Mouse (Mus musculus) limb, embryonic 13.5 days (tissue): ENCODE data around the gene Arap1. TPM values are rescaled to one million over a fixed set of nuclear protein-coding genes. Genes with fewer than 3 reads are reported as not detected.

Experiments used
- ATAC-seq: fragments of 200-750 bp; cut with Nextera tagmentation; 2 replicates; pipeline ENCODE4 v1.8.0; 2017; ENCODE audit warnings: low read depth, moderate number of reproducible peaks, moderate TSS enrichment; ENCODE audit not compliant: low FRiP score
- H3K27ac ChIP-seq: fragments of 300-500 bp; sonication (generic); 2 replicates; pipeline ENCODE4 v1.5.1; 2015; ENCODE audit warnings: inconsistent platforms, mild to moderate bottlenecking, moderate library complexity
- H3K27me3 ChIP-seq: fragments of 300-500 bp; sonication (generic); 2 replicates; pipeline ENCODE4 v1.6.1; 2015; ENCODE audit warnings: mild to moderate bottlenecking, inconsistent platforms
- H3K36me3 ChIP-seq: fragments of 300-500 bp; sonication (generic); 2 replicates; pipeline ENCODE4 v1.6.1; 2015; ENCODE audit warnings: inconsistent platforms, mild to moderate bottlenecking, moderate library complexity
- H3K4me1 ChIP-seq: fragments of 300-500 bp; sonication (generic); 2 replicates; pipeline ENCODE4 v1.6.1; 2015; ENCODE audit warnings: inconsistent platforms
- H3K4me2 ChIP-seq: fragments of 300-500 bp; sonication (generic); replicated peaks from 2 replicates; pipeline ENCODE4 v1.6.1; 2015; ENCODE audit warnings: inconsistent platforms, mild to moderate bottlenecking, moderate library complexity
- H3K4me3 ChIP-seq: fragments of 300-500 bp; sonication (generic); 2 replicates; pipeline ENCODE4 v1.5.1; 2015; ENCODE audit warnings: moderate library complexity, mild to moderate bottlenecking, inconsistent platforms
- H3K9ac ChIP-seq: fragments of 300-500 bp; sonication (generic); 2 replicates; pipeline ENCODE4 v1.6.1; 2015; ENCODE audit warnings: mild to moderate bottlenecking, inconsistent platforms
- H3K9me3 ChIP-seq: fragments of 300-500 bp; sonication (generic); 2 replicates; pipeline ENCODE4 v1.6.1; 2016; ENCODE audit warnings: inconsistent platforms
- WGBS: fragments of 180-500 bp; shearing (Covaris S2); methylation state at CpG from one replicate; pipeline ENCODE4 v1.1.7; 2015; 5-methylcytosine and 5-hydroxymethylcytosine counted together
- polyA plus RNA-seq: library from polyadenylated mRNA; unstranded; fragments of >200 nt; fragmentation: Nextera tagmentation; extraction: Ambion mirVana; gene quantifications from 2 replicates; pipeline ENCODE4 v1.2.1, GENCODE M21; 2015

The Arap1 gene
- polyA plus RNA-seq, 1 experiment from 2014 or later, result 45.6 TPM

GRCm38 (mm10) chr7:101455141-101455540, 107.3 kb downstream of the Arap1 start:
- 72% methylated on average over 6 of the region's 6 CpGs for whole genome bisulfite sequencing
- H3K9me3 ChIP-seq, result no peaks in the 10 kb centered on the region

DNA sequence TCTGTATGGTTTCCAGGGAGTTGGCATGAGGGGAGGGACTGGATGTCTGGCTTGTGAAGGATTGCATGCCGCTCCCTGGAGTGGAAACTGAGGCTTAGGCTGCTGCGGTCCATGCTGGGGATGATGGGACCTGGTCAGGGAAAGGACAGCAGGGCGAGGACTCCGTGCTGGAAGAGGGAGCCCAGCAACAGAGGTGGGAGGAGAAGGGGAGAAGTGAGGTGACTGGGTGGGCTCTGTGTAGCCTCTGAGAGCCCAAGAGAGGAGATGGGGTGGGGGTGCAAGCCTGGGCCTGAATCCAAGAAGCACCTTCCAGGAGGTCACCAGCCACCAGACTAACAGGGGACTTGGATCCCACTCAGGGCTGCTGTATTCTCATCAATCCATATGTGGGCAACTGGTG, 108.5 kb downstream of the Arap1 start:
- Histone ChIP-seq H3K27ac (no peak overlapping the region), H3K4me3 (no peak overlapping the region), H3K4me1 (no peaks in the 10 kb centered on the region), H3K9me3 (no peaks in the 10 kb centered on the region), H3K27me3 (peaks cover 51% of the 10 kb centered on the region), H3K4me2 (no peak overlapping the region), H3K9ac (no peak overlapping the region; the same call in 1 of the 2 replicates), H3K36me3 (no peaks in the 10 kb centered on the region)
- no peak for ATAC-seq
- WGBS, result 70% methylated on average over 4 of the region's 4 CpGs

More at GRCm38 (mm10) chr7:101455141-101455540, 107.3 kb downstream of the Arap1 start:
- Histone ChIP-seq H3K36me3 (no peaks in the 10 kb centered on the region), H3K27ac (no peak overlapping the region), H3K4me1 (no peaks in the 10 kb centered on the region), H3K4me3 (no peak overlapping the region), H3K4me2 (no peak overlapping the region), H3K9ac (no peak overlapping the region), H3K27me3 (peaks cover 59% of the 10 kb centered on the region)
- ATAC-seq, result no peak

DNA sequence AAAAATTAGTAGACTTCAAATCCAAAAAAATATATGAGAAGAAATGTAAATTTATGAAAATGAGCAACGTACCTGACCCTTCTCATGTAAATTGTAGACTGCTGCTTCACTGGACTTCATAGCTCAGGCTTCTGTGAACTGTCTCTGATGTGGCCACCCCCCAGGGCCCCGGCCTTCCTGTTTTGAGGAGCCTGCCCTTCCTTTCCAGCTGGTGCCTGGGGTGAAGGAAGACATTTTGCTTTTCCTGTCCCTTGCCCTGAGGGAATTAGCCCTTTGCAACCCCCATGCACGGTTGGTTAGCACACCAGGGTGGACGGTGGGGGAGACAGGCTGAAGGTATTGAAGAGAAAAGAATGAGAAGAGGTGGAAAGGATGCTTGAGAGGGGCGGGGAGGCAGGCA, 108.9 kb downstream of the Arap1 start:
- no peaks in the 10 kb centered on the region for H3K9me3 ChIP-seq
- H3K4me3 ChIP-seq, result no peak overlapping the region
- no peak overlapping the region for H3K27ac ChIP-seq
- H3K9ac ChIP-seq, result no peak overlapping the region
- no peaks in the 10 kb centered on the region for H3K4me1 ChIP-seq
- peaks cover 46% of the 10 kb centered on the region for H3K27me3 ChIP-seq
- ATAC-seq, result no peak
- no peak overlapping the region for H3K4me2 ChIP-seq
- WGBS, result 44% methylated on average over 5 of the region's 5 CpGs
- H3K36me3 ChIP-seq, result no peaks in the 10 kb centered on the region

DNA sequence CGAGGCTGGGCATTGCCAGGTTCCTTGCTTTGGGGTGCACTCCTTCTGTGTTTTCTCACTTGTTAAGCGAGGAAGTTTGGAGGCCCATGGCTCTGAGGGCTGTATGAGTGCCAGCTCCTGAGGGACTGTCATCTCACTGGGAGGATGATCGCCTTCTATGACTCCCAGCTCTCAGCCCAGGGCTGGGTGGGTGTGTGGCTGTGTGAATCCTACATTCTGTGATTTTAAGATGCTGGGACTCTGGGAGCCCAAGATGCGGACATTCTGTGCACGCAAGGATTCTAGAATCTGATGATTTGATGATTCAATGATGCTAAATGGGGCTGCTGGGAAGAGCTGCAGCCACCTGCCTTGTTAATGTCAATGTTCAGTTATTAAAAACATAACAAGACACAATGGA, 109.4 kb downstream of the Arap1 start:
- Histone ChIP-seq H3K4me1 (no peaks in the 10 kb centered on the region), H3K36me3 (no peaks in the 10 kb centered on the region), H3K4me3 (no peak overlapping the region), H3K9me3 (no peaks in the 10 kb centered on the region), H3K9ac (no peak overlapping the region), H3K27me3 (peaks cover 41% of the 10 kb centered on the region), H3K4me2 (no peak overlapping the region), H3K27ac (no peak overlapping the region)
- WGBS, result 84% methylated on average over 5 of the region's 5 CpGs
- no peak for ATAC-seq

DNA sequence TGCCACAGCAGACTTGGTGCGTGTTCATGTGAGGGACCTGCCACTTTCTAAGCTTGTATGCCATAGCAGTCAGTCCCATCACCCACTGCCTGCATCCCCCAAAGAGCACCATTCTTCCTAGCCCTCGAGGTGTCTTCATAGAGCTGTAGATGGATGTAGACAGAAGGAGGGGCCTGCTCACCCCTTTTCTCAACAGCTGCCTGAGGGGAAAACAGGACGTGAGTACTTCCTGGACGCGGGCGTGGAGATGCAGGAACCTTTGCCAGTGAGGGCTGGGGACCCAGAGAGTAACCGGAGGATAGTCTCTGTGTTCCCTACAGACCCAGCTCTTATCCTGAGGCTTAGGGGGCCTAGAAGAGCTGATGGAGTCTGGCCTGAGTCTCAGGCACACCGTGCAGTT, 109.9 kb downstream of the Arap1 start:
- H3K9ac ChIP-seq, result no peak overlapping the region
- no peak overlapping the region for H3K4me3 ChIP-seq
- no peaks in the 10 kb centered on the region for H3K4me1 ChIP-seq
- H3K27ac ChIP-seq, result no peak overlapping the region
- H3K9me3 ChIP-seq, result no peaks in the 10 kb centered on the region
- WGBS, result 68% methylated on average over 8 of the region's 8 CpGs
- H3K4me2 ChIP-seq, result no peak overlapping the region
- H3K36me3 ChIP-seq, result no peaks in the 10 kb centered on the region
- H3K27me3 ChIP-seq, result peaks cover 36% of the 10 kb centered on the region
- no peak for ATAC-seq

DNA sequence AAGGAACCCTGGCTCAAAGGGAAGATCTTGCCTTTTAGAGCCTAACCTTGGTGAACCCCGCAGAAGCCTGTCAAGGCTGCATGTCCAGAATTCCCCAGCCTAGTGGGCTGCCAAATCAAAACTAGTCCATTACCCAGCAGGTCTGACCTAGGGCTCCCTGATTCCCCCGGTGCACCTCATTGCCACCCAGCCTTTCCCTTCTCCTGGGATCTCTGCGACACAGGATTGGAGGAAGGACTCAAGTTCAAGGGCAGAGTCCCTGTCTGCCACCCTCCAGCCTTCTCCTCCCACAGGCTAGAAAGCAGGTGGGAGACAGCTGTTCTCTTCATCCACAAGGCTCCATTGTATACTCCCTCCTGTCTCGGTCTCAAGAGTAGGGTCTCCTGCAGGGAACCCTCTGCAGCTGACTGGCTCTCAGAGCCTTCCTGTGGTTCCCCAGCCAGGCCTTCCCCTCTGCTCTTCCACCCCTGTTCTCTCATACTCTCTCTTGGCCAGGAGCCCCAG, 110.5 kb downstream of the Arap1 start:
- no peak overlapping the region for H3K4me2 ChIP-seq
- 71% methylated on average over 4 of the region's 4 CpGs for WGBS
- no peak overlapping the region for H3K4me3 ChIP-seq
- no peaks in the 10 kb centered on the region for H3K4me1 ChIP-seq
- ATAC-seq, result no peak
- H3K9me3 ChIP-seq, result no peaks in the 10 kb centered on the region
- H3K36me3 ChIP-seq, result no peaks in the 10 kb centered on the region
- H3K27me3 ChIP-seq, result peaks cover 31% of the 10 kb centered on the region
- H3K27ac ChIP-seq, result no peak overlapping the region
- H3K9ac ChIP-seq, result no peak overlapping the region

- H3K27ac ChIP-seq, result no peak overlapping the region
- no peak overlapping the region for H3K9ac ChIP-seq
- ATAC-seq, result no peak
- no peaks in the 10 kb centered on the region for H3K9me3 ChIP-seq
- no peaks in the 10 kb centered on the region for H3K4me1 ChIP-seq
- H3K4me3 ChIP-seq, result no peak overlapping the region
- 79% methylated on average over 9 of the region's 9 CpGs for WGBS
- no peak overlapping the region for H3K4me2 ChIP-seq
- H3K27me3 ChIP-seq, result peaks cover 23% of the 10 kb centered on the region
- no peaks in the 10 kb centered on the region for H3K36me3 ChIP-seq
Measured at GRCm38 (mm10) chr7:101459305-101459813, 111.5 kb downstream of the Arap1 start.

- ATAC-seq, result no peak
- Histone ChIP-seq H3K9ac (no peak overlapping the region), H3K4me3 (no peak overlapping the region), H3K9me3 (no peaks in the 10 kb centered on the region), H3K27me3 (peaks cover 18% of the 10 kb centered on the region), H3K4me1 (peaks cover 1% of the 10 kb centered on the region; the same call in 1 of the 2 replicates), H3K27ac (no peak overlapping the region), H3K36me3 (no peaks in the 10 kb centered on the region), H3K4me2 (no peak overlapping the region)
- 60% methylated on average over 10 of the region's 10 CpGs for WGBS
Measured at GRCm38 (mm10) chr7:101459923-101460607, 112.2 kb downstream of the Arap1 start.

GRCm38 (mm10) chr7:101460608-101460957, 112.7 kb downstream of the Arap1 start:
- no peak for ATAC-seq
- no peak overlapping the region for H3K4me3 ChIP-seq
- H3K27me3 ChIP-seq, result peaks cover 13% of the 10 kb centered on the region
- H3K27ac ChIP-seq, result no peak overlapping the region
- H3K9ac ChIP-seq, result no peak overlapping the region
- no peaks in the 10 kb centered on the region for H3K9me3 ChIP-seq
- peaks cover 6% of the 10 kb centered on the region; the same call in 1 of the 2 replicates for H3K4me1 ChIP-seq
- no peaks in the 10 kb centered on the region for H3K36me3 ChIP-seq
- 49% methylated on average over 10 of the region's 10 CpGs for WGBS
- no peak overlapping the region for H3K4me2 ChIP-seq

- Histone ChIP-seq H3K4me1 (peaks cover 6% of the 10 kb centered on the region; the same call in 1 of the 2 replicates), H3K27ac (no peak overlapping the region), H3K4me2 (no peak overlapping the region), H3K4me3 (no peak overlapping the region), H3K9me3 (no peaks in the 10 kb centered on the region), H3K36me3 (no peaks in the 10 kb centered on the region), H3K27me3 (peaks cover 7% of the 10 kb centered on the region; the same call in 1 of the 2 replicates), H3K9ac (no peak overlapping the region)
- no peak for ATAC-seq
- WGBS, result 83% methylated on average over 11 of the region's 11 CpGs
Measured at GRCm38 (mm10) chr7:101461571-101461970, 113.7 kb downstream of the Arap1 start.
